Mouse (Mus musculus) embryo, embryonic 11.5 days (tissue): ENCODE results near the gene Marf1.

Experiments used
- DNase-seq: peaks from one replicate; pipeline ENCODE4 v3.0.0-alpha.2; 2012; ENCODE audit warnings: low read depth, low spot score

Marf1 gene

GRCm38 (mm10) chr16:14137976-14138561 is 25.1 kb downstream of the Marf1 start:
- no peak for DNase-seq

- no peak for DNase-seq
Observed at GRCm38 (mm10) chr16:14135014-14135413, 28.1 kb downstream of the Marf1 start.

GRCm38 (mm10) chr16:14131838-14132237 is 31.3 kb downstream of the Marf1 start:
- no peak for DNase-seq

GRCm38 (mm10) chr16:14131376-14131775 is 31.8 kb downstream of the Marf1 start:
- no peak for DNase-seq

GRCm38 (mm10) chr16:14130796-14131195 is 32.4 kb downstream of the Marf1 start:
- no peak for DNase-seq

- DNase-seq: no peak
Observed at GRCm38 (mm10) chr16:14128977-14129376, 34.2 kb downstream of the Marf1 start.

GRCm38 (mm10) chr16:14125253-14125652 is 37.9 kb downstream of the Marf1 start:
- DNase-seq: no peak

GRCm38 (mm10) chr16:14124709-14125108 is 38.4 kb downstream of the Marf1 start:
- DNase-seq: no peak

- no peak for DNase-seq
Observed at GRCm38 (mm10) chr16:14123901-14124300, 39.2 kb downstream of the Marf1 start.

- DNase-seq: no peak
Observed at GRCm38 (mm10) chr16:14122586-14122985, 40.6 kb downstream of the Marf1 start.

- no peak for DNase-seq
Observed at GRCm38 (mm10) chr16:14121563-14121962, 41.6 kb downstream of the Marf1 start.

- no peak for DNase-seq
Observed at GRCm38 (mm10) chr16:14120941-14121340, 42.2 kb downstream of the Marf1 start.

GRCm38 (mm10) chr16:14117299-14117698 is 45.9 kb downstream of the Marf1 start:
- DNase-seq: no peak

GRCm38 (mm10) chr16:14112742-14113141 is 50.4 kb downstream of the Marf1 start:
- no peak for DNase-seq

- DNase-seq: no peak
Observed at GRCm38 (mm10) chr16:14112133-14112532, 51.0 kb downstream of the Marf1 start.

- no peak for DNase-seq
Observed at GRCm38 (mm10) chr16:14110922-14111321, 52.2 kb downstream of the Marf1 start.

- DNase-seq: no peak
Observed at GRCm38 (mm10) chr16:14109651-14110230, 53.4 kb downstream of the Marf1 start.

- DNase-seq: no peak
Observed at GRCm38 (mm10) chr16:14105891-14106290, 57.3 kb downstream of the Marf1 start.

GRCm38 (mm10) chr16:14091771-14092170 is 71.4 kb downstream of the Marf1 start:
- no peak for DNase-seq

GRCm38 (mm10) chr16:14089296-14089695 is 73.9 kb downstream of the Marf1 start:
- DNase-seq: no peak

- DNase-seq: no peak
Observed at GRCm38 (mm10) chr16:14088249-14088648, 74.9 kb downstream of the Marf1 start.

- DNase-seq: no peak
Observed at GRCm38 (mm10) chr16:14082925-14083324, 80.2 kb downstream of the Marf1 start.

- no peak for DNase-seq
Observed at GRCm38 (mm10) chr16:14070471-14071169, 92.5 kb downstream of the Marf1 start.
